Mouse (Mus musculus) natural killer cell, adult 2 months (primary cell): ENCODE results near the gene Rpl7l1.
"Not testable (repeated sequence)": the region's sequence is repeated elsewhere in the genome, so short reads cannot be mapped to it uniquely, and the experiment has no call there.

Experiments
- DNase-seq, 2 experiments: peaks; one replicate each; pipeline ENCODE4 v3.0.0; 2022; ENCODE audit warnings: low spot score in 2 of 2

The Rpl7l1 gene

GRCm38 (mm10) chr17:46782341-46783221 lies at the start of gene Rpl7l1:
Gene Rpl7l1 (minus strand): TSS chr17:46782672.
- DNase-seq: peak; percentile 90 to 93

GRCm38 (mm10) chr17:46829856-46830535 lies 47.5 kb upstream of the Rpl7l1 start:
- DNase-seq: peak in 1 of 2 experiments; percentile 32

GRCm38 (mm10) chr17:46828935-46829334 lies 46.5 kb upstream of the Rpl7l1 start:
- DNase-seq: peak; percentile 22 to 28

- no peak for DNase-seq
Measured at GRCm38 (mm10) chr17:46823091-46823490, 40.6 kb upstream of the Rpl7l1 start.

GRCm38 (mm10) chr17:46820628-46821027 lies 38.2 kb upstream of the Rpl7l1 start:
- no peak for DNase-seq

- no peak for DNase-seq
Measured at GRCm38 (mm10) chr17:46817734-46818158, 35.3 kb upstream of the Rpl7l1 start.

- no peak for DNase-seq
Measured at GRCm38 (mm10) chr17:46816306-46816705, 33.8 kb upstream of the Rpl7l1 start.

GRCm38 (mm10) chr17:46814497-46814896 lies 32.0 kb upstream of the Rpl7l1 start:
- DNase-seq: no peak

- no peak for DNase-seq
Measured at GRCm38 (mm10) chr17:46813637-46814036, 31.2 kb upstream of the Rpl7l1 start.

GRCm38 (mm10) chr17:46812442-46812841 lies 30.0 kb upstream of the Rpl7l1 start:
- DNase-seq: no peak

GRCm38 (mm10) chr17:46810672-46811071 lies 28.2 kb upstream of the Rpl7l1 start:
- DNase-seq: no peak

GRCm38 (mm10) chr17:46809131-46809830 lies 26.8 kb upstream of the Rpl7l1 start:
- DNase-seq: no peak

GRCm38 (mm10) chr17:46808376-46808775 lies 25.9 kb upstream of the Rpl7l1 start:
- no peak for DNase-seq

GRCm38 (mm10) chr17:46801761-46802160 lies 19.3 kb upstream of the Rpl7l1 start:
- no peak for DNase-seq

GRCm38 (mm10) chr17:46799680-46800079 lies 17.2 kb upstream of the Rpl7l1 start:
- DNase-seq: no peak

GRCm38 (mm10) chr17:46797386-46797785 lies 14.9 kb upstream of the Rpl7l1 start:
- no peak for DNase-seq

- no peak for DNase-seq
Measured at GRCm38 (mm10) chr17:46796743-46797142, 14.3 kb upstream of the Rpl7l1 start.

- no peak for DNase-seq
Measured at GRCm38 (mm10) chr17:46792963-46793362, 10.5 kb upstream of the Rpl7l1 start.

- not testable (repeated sequence) for DNase-seq
Measured at GRCm38 (mm10) chr17:46787974-46788373, 5.5 kb upstream of the Rpl7l1 start.

GRCm38 (mm10) chr17:46786952-46787351 lies 4.5 kb upstream of the Rpl7l1 start:
- no peak for DNase-seq

GRCm38 (mm10) chr17:46783222-46783565 lies 722 bp upstream of the Rpl7l1 start:
- DNase-seq: no peak

GRCm38 (mm10) chr17:46781876-46782275 lies 596 bp downstream of the Rpl7l1 start:
- no peak for DNase-seq
